Mouse (Mus musculus) G1E (cell line): Measurements from ENCODE around the gene Vps9d1.

Source experiments
- CTCF ChIP-seq: IDR thresholded peaks from 2 replicates; pipeline ENCODE4 v1.5.1; 2012; ENCODE audit warnings: low read depth, low read length, inconsistent platforms, mixed read lengths
- POLR2AphosphoS5 ChIP-seq: IDR thresholded peaks from 2 replicates; pipeline ENCODE4 v1.6.1; 2012; ENCODE audit warnings: low read depth, low read length, inconsistent platforms; ENCODE audit not compliant: insufficient replicate concordance
- TAL1 ChIP-seq: conservative IDR thresholded peaks from 2 replicates; pipeline ENCODE4 v1.6.1; 2012; ENCODE audit warnings: low read depth, low read length, inconsistent platforms, mixed read lengths

DNA sequence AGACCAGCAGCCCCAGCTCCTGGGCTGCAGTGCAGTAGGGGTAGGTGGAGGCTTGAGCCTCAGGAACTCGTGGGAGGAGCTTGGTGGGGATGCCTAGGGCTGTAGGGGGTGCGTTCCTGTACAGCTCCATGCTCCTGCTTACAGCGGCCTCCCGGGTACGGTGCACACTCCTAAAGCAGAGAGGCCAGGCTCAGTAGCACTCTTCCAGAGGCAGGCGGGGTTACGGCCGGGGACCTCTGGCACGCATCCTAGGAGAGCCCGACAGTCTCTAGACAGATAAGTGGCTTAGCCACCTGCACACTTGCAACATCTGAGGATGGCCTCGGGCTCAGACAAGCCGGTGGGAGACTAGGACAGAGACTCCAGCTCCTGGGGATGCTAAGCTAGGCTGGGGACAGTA is 8.6 kb downstream of the Vps9d1 start:
- TF ChIP-seq CTCF (no peak), POLR2AphosphoS5 (no peak), TAL1 (no peak)
